Mouse (Mus musculus) small intestine, adult 2 months (tissue): ENCODE results near the gene Agtrap.

ENCODE experiments used
- CTCF ChIP-seq: fragments of 200-500 bp; IDR thresholded peaks from 2 replicates; pipeline ENCODE4 v1.5.1; 2012; ENCODE audit warnings: low read depth, mild to moderate bottlenecking, control low read depth, inconsistent platforms, low read length, moderate library complexity, mixed read lengths; ENCODE audit not compliant: insufficient replicate concordance, insufficient read length; ENCODE audit errors: extremely low read depth
- POLR2A ChIP-seq: fragments of 200-500 bp; IDR thresholded peaks from 2 replicates; pipeline ENCODE4 v1.6.1; 2012; ENCODE audit warnings: low read depth, mild to moderate bottlenecking, control low read depth, inconsistent platforms, low read length, moderate library complexity

GRCm38 (mm10) chr4:148084261-148084714 lies 3.5 kb downstream of the Agtrap start:
- TF ChIP-seq CTCF, result no peak
- TF ChIP-seq POLR2A, result no peak
